In genomic region chr15:79438209-79438810, GRCm38 (mm10) we compare ENCODE assay signal across 8 mouse cellular contexts. TPM values are rescaled to one million over a fixed set of nuclear protein-coding genes. Genes with fewer than 3 reads are reported as not detected.
DNase-seq lines count a peak whose midpoint lies in the region; ATAC-seq lines count a peak whose summit lies in the region.

No protein-coding gene starts in this region.

- no peaks in the 10 kb centered on the region for H3K9me3 ChIP-seq in heart, embryonic 15.5 days (replicated peaks)
- H3K9me3 ChIP-seq in hindbrain, embryonic 14.5 days (ENCODE audit: control insufficient read depth, low read length): no peaks in the 10 kb centered on the region
- no peaks in the 10 kb centered on the region for H3K9me3 ChIP-seq in midbrain, embryonic 13.5 days

- 37% methylated on average over 6 of the region's 6 CpGs for WGBS in heart, embryonic 15.5 days
- 83% methylated on average over 6 of the region's 6 CpGs for WGBS in hindbrain, embryonic 14.5 days
- WGBS in midbrain, embryonic 13.5 days: 85% methylated on average over 6 of the region's 6 CpGs

- ATAC-seq in heart, embryonic 15.5 days (replicated peaks; ENCODE audit: insufficient number of reproducible peaks, insufficient read depth, low FRiP score, low read depth): no peak
- ATAC-seq in hindbrain, embryonic 14.5 days (ENCODE audit: low FRiP score): no peak
- no peak for ATAC-seq in midbrain, embryonic 13.5 days

- H3K9ac ChIP-seq in heart, embryonic 15.5 days: peak overlapping the region; percentile 18; the same call in 1 of the 2 replicates
- H3K9ac ChIP-seq in hindbrain, embryonic 14.5 days: no peak overlapping the region
- H3K9ac ChIP-seq in midbrain, embryonic 13.5 days (replicated peaks): peak overlapping the region; percentile 99

- peaks cover 23% of the 10 kb centered on the region; the same call in 1 of the 2 replicates for H3K36me3 ChIP-seq in heart, embryonic 15.5 days
- H3K36me3 ChIP-seq in hindbrain, embryonic 14.5 days (replicated peaks; ENCODE audit: control insufficient read depth, insufficient read depth): peaks cover 53% of the 10 kb centered on the region
- H3K36me3 ChIP-seq in midbrain, embryonic 13.5 days: peaks cover 55% of the 10 kb centered on the region

- peaks cover 89% of the 10 kb centered on the region for H3K4me1 ChIP-seq in heart, embryonic 15.5 days (replicated peaks)
- H3K4me1 ChIP-seq in hindbrain, embryonic 14.5 days (replicated peaks; ENCODE audit: control insufficient read depth, insufficient read depth, low read length): peaks cover 62% of the 10 kb centered on the region
- peaks cover 77% of the 10 kb centered on the region for H3K4me1 ChIP-seq in midbrain, embryonic 13.5 days (replicated peaks)

- DNase-seq in heart, adult 8-10 months (ENCODE audit: low spot score): no peak
- DNase-seq in adrenal gland, postnatal 36 days: peak; percentile 64 to 70
- no peak for DNase-seq in hindbrain, embryonic 14.5 days (ENCODE audit: low spot score)
- no peak for DNase-seq in cerebellum, postnatal 14 days
- DNase-seq in cerebellum, adult 9-11 months: no peak
- no peak for DNase-seq in adipocyte (ENCODE audit: low spot score)

- no peak overlapping the region for H3K4me3 ChIP-seq in heart, embryonic 15.5 days
- H3K4me3 ChIP-seq in hindbrain, embryonic 14.5 days (replicated peaks; ENCODE audit: low read length): no peak overlapping the region
- peak overlapping the region; percentile 93; the same call in 1 of the 2 replicates for H3K4me3 ChIP-seq in midbrain, embryonic 13.5 days (replicated peaks)

- H3K4me2 ChIP-seq in heart, embryonic 15.5 days: peak overlapping the region; percentile 30
- 0 out of 2 replicates have a peak overlapping the region, but pooled peaks have one; percentile 84 for H3K4me2 ChIP-seq in hindbrain, embryonic 14.5 days (replicated peaks)
- peak overlapping the region; percentile 99 for H3K4me2 ChIP-seq in midbrain, embryonic 13.5 days (replicated peaks)

- H3K27me3 ChIP-seq in heart, embryonic 15.5 days: no peaks in the 10 kb centered on the region
- H3K27me3 ChIP-seq in hindbrain, embryonic 14.5 days (ENCODE audit: control insufficient read depth, insufficient read depth, low read length): no peaks in the 10 kb centered on the region
- no peaks in the 10 kb centered on the region for H3K27me3 ChIP-seq in midbrain, embryonic 13.5 days

- peak overlapping the region; percentile 54 for H3K27ac ChIP-seq in heart, embryonic 15.5 days
- no peak overlapping the region for H3K27ac ChIP-seq in hindbrain, embryonic 14.5 days
- no peak overlapping the region for H3K27ac ChIP-seq in midbrain, embryonic 13.5 days

RNA-seq across cellular contexts. Expression of gene Csnk1e, which starts 17.1 kb away (rescaled TPM):
- 74.9 and 81.9 TPM in 2 replicates for polyA plus RNA-seq in heart, embryonic 15.5 days (2015; fragmentation: Nextera tagmentation; extraction: Ambion mirVana)
- total RNA-seq in heart, adult 8-10 months (2022): 10 to 100 TPM; 49.3 to 64.6 (median 56.6) TPM
- 10 to 100 TPM; 69.0 to 96.0 TPM for total RNA-seq in adrenal gland, postnatal 36 days (2021)
- 184 and 213 TPM in 2 replicates for polyA plus RNA-seq in hindbrain, embryonic 14.5 days (2014; fragmentation: Nextera tagmentation; extraction: Ambion mirVana)
- polyA plus RNA-seq in midbrain, embryonic 13.5 days (2015; fragmentation: Nextera tagmentation; extraction: Ambion mirVana): 233 and 269 TPM in 2 replicates

RNA-seq across cellular contexts. Expression of gene Tmem184b, which starts 34.9 kb away (rescaled TPM):
- polyA plus RNA-seq in heart, embryonic 15.5 days (2015; fragmentation: Nextera tagmentation; extraction: Ambion mirVana): 58.3 and 83.8 TPM in 2 replicates
- total RNA-seq in heart, adult 8-10 months (2022): 10 to 100 TPM; 34.6 to 46.1 (median 39.0) TPM
- 10 to 100 TPM; 46.6 to 75.2 TPM for total RNA-seq in adrenal gland, postnatal 36 days (2021)
- polyA plus RNA-seq in hindbrain, embryonic 14.5 days (2014; fragmentation: Nextera tagmentation; extraction: Ambion mirVana): 39.9 and 40.0 TPM in 2 replicates
- 32.8 and 35.0 TPM in 2 replicates for polyA plus RNA-seq in midbrain, embryonic 13.5 days (2015; fragmentation: Nextera tagmentation; extraction: Ambion mirVana)

Comparison
In these comparisons a context has a peak if more than half of its experiments do, and no peak if none do; other contexts are left out.
1. H3K4me2 ChIP-seq: peak in every context shown above with its lines; median percentile 99 in midbrain, embryonic 13.5 days; 84 in hindbrain, embryonic 14.5 days; 30 in heart, embryonic 15.5 days.
2. DNase-seq: peak in adrenal gland, postnatal 36 days (2 of 2); none in heart, adult 8-10 months (single experiment), hindbrain, embryonic 14.5 days (single experiment), cerebellum, postnatal 14 days (0 of 2), cerebellum, adult 9-11 months (single experiment) and adipocyte (single experiment).